Mouse (Mus musculus) limb, embryonic 15.5 days (tissue): ENCODE data around the gene Gm4981. TPM values are rescaled to one million over a fixed set of nuclear protein-coding genes. Genes with fewer than 3 reads are reported as not detected.
"Not testable (repeated sequence)": the region's sequence is repeated elsewhere in the genome, so short reads cannot be mapped to it uniquely, and the experiment has no call there.

Experiments used
- ATAC-seq: fragments of 200-750 bp; cut with Nextera tagmentation; 2 replicates; pipeline ENCODE4 v1.8.0; 2017; ENCODE audit warnings: low read depth, moderate TSS enrichment; ENCODE audit not compliant: insufficient number of reproducible peaks, low FRiP score, low TSS enrichment
- H3K27ac ChIP-seq: fragments of 300-500 bp; sonication (generic); 2 replicates; pipeline ENCODE4 v1.5.1; 2015; ENCODE audit warnings: moderate library complexity, mild to moderate bottlenecking, inconsistent platforms
- H3K27me3 ChIP-seq: fragments of 300-500 bp; sonication (generic); 2 replicates; pipeline ENCODE4 v1.6.1; 2015; ENCODE audit warnings: inconsistent platforms
- H3K36me3 ChIP-seq: fragments of 300-500 bp; sonication (generic); 2 replicates; pipeline ENCODE4 v1.6.1; 2015; ENCODE audit warnings: inconsistent platforms
- H3K4me1 ChIP-seq: fragments of 300-500 bp; sonication (generic); 2 replicates; pipeline ENCODE4 v1.6.1; 2015; ENCODE audit warnings: inconsistent platforms
- H3K4me2 ChIP-seq: fragments of 300-500 bp; sonication (generic); 2 replicates; pipeline ENCODE4 v1.6.1; 2015; ENCODE audit warnings: mild to moderate bottlenecking, inconsistent platforms
- H3K4me3 ChIP-seq: fragments of 300-500 bp; sonication (generic); 2 replicates; pipeline ENCODE4 v1.5.1; 2015; ENCODE audit warnings: mild to moderate bottlenecking, inconsistent platforms
- H3K9ac ChIP-seq: fragments of 300-500 bp; sonication (generic); 2 replicates; pipeline ENCODE4 v1.6.1; 2015; ENCODE audit warnings: inconsistent platforms
- H3K9me3 ChIP-seq: fragments of 300-500 bp; sonication (generic); 2 replicates; pipeline ENCODE4 v1.6.1; 2016; ENCODE audit warnings: inconsistent platforms
- WGBS: fragments of 180-500 bp; shearing (Covaris S2); methylation state at CpG from one replicate; pipeline ENCODE4 v1.1.7; 2015; 5-methylcytosine and 5-hydroxymethylcytosine counted together
- polyA plus RNA-seq: library from polyadenylated mRNA; unstranded; fragments of >200 nt; fragmentation: Nextera tagmentation; extraction: Ambion mirVana; gene quantifications from 2 replicates; pipeline ENCODE4 v1.2.1, GENCODE M21; 2015

Gm4981 gene
- polyA plus RNA-seq, 1 experiment from 2014 or later = not detected

GRCm38 (mm10) chr10:58232641-58232969, 3.9 kb downstream of the Gm4981 start, which contains the start of gene Duxf3:
Gene Duxf3, minus strand, starts transcription at chr10:58232675.
- H3K36me3 ChIP-seq, H3K4me1 ChIP-seq, H3K27ac ChIP-seq, H3K27me3 ChIP-seq, H3K4me2 ChIP-seq, H3K4me3 ChIP-seq, H3K9ac ChIP-seq: not testable (repeated sequence)
- H3K9me3 ChIP-seq = peaks cover 14% of the 10 kb centered on the region
- ATAC-seq = peak; percentile 59; the same call in 1 of the 2 replicates
- 86% methylated on average over 8 of the region's 8 CpGs for WGBS

GRCm38 (mm10) chr10:58231779-58232640, 4.5 kb downstream of the Gm4981 start:
- H3K27ac ChIP-seq, H3K36me3 ChIP-seq, H3K4me2 ChIP-seq, H3K9ac ChIP-seq, H3K4me3 ChIP-seq, H3K27me3 ChIP-seq, H3K4me1 ChIP-seq: not testable (repeated sequence)
- WGBS = 87% methylated on average over 35 of the region's 35 CpGs
- H3K9me3 ChIP-seq = peaks cover 13% of the 10 kb centered on the region
- ATAC-seq = peak; percentile 84

GRCm38 (mm10) chr10:58231088-58231487, 5.4 kb downstream of the Gm4981 start:
- not testable (repeated sequence) for H3K36me3 ChIP-seq, H3K4me1 ChIP-seq, H3K27me3 ChIP-seq, H3K4me3 ChIP-seq, H3K4me2 ChIP-seq, H3K27ac ChIP-seq, H3K9ac ChIP-seq
- H3K9me3 ChIP-seq = peaks cover 13% of the 10 kb centered on the region
- WGBS = 86% methylated on average over 5 of the region's 7 CpGs
- peak; percentile 62 for ATAC-seq

- WGBS = 51% methylated on average over 3 of the region's 3 CpGs
- not testable (repeated sequence) for H3K27me3 ChIP-seq, H3K4me2 ChIP-seq, ATAC-seq, H3K27ac ChIP-seq, H3K4me3 ChIP-seq, H3K4me1 ChIP-seq, H3K36me3 ChIP-seq, H3K9ac ChIP-seq
- H3K9me3 ChIP-seq = peaks cover 13% of the 10 kb centered on the region
Measured at GRCm38 (mm10) chr10:58230021-58230420, 6.5 kb downstream of the Gm4981 start.

- not testable (repeated sequence) for H3K36me3 ChIP-seq, H3K4me3 ChIP-seq, ATAC-seq, H3K4me2 ChIP-seq, H3K27me3 ChIP-seq, H3K4me1 ChIP-seq, H3K27ac ChIP-seq, H3K9ac ChIP-seq
- H3K9me3 ChIP-seq = peaks cover 13% of the 10 kb centered on the region
- WGBS = 75% methylated on average over 3 of the region's 6 CpGs
Measured at GRCm38 (mm10) chr10:58227798-58228197, 8.7 kb downstream of the Gm4981 start.

- WGBS = 79% methylated on average over 4 of the region's 4 CpGs
- not testable (repeated sequence) for H3K36me3 ChIP-seq, H3K27ac ChIP-seq, H3K4me1 ChIP-seq, H3K4me3 ChIP-seq, ATAC-seq, H3K9ac ChIP-seq, H3K9me3 ChIP-seq, H3K27me3 ChIP-seq, H3K4me2 ChIP-seq
Measured at GRCm38 (mm10) chr10:58226357-58226756, 10.1 kb downstream of the Gm4981 start.

DNA sequence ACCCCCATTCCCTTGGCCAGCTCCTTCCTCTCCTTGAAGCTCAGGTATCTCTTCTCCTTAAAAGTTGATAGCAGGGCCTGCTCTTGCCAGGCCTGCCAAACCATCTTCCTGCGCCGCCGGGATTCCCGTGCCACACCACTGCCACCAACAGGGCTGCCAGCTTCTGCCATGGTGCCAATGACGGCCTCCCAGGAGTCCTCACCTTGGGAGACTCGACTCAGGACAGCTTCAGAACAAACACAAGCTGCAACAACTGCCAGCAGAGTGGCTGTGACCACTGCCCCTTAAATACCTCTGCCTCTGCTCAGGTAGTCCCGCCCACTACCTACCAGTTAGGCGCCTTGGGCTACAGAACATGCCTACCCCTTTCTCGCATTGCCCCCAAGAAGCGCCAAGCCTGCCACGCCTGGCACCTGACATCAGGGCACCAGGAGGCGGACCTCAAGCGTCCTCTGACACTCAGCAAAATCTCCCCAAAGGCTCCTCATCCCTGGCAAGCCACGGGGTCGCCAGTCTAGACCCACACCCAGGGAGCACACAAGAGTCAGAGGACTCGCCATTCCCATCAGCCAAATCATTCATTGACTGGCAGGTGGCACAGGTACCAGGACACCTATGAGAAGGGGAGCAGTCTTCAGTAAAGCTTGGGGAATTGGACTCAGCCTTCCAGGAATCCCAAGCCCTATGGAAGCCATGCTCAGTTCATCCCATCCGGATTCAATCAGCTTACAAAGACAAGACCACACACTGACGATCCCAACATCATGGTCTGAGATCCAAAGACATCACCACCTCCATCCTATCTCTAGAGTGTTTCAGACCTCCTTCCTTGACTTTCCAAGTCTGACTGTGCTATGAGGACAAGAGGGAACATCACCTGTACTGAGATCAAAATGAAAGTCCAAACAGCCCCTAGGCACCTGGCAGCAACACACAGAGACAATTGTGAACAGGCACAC, 11.4 kb downstream of the Gm4981 start, which contains the start of gene AW822073:
Gene AW822073 (minus strand): TSS at position 104 of the 959 bp plus-strand sequence.
- H3K36me3 ChIP-seq, H3K4me1 ChIP-seq, H3K27me3 ChIP-seq, H3K9me3 ChIP-seq, H3K4me2 ChIP-seq, H3K9ac ChIP-seq, ATAC-seq, H3K27ac ChIP-seq, H3K4me3 ChIP-seq: not testable (repeated sequence)
- WGBS = 84% methylated on average over 18 of the region's 18 CpGs

DNA sequence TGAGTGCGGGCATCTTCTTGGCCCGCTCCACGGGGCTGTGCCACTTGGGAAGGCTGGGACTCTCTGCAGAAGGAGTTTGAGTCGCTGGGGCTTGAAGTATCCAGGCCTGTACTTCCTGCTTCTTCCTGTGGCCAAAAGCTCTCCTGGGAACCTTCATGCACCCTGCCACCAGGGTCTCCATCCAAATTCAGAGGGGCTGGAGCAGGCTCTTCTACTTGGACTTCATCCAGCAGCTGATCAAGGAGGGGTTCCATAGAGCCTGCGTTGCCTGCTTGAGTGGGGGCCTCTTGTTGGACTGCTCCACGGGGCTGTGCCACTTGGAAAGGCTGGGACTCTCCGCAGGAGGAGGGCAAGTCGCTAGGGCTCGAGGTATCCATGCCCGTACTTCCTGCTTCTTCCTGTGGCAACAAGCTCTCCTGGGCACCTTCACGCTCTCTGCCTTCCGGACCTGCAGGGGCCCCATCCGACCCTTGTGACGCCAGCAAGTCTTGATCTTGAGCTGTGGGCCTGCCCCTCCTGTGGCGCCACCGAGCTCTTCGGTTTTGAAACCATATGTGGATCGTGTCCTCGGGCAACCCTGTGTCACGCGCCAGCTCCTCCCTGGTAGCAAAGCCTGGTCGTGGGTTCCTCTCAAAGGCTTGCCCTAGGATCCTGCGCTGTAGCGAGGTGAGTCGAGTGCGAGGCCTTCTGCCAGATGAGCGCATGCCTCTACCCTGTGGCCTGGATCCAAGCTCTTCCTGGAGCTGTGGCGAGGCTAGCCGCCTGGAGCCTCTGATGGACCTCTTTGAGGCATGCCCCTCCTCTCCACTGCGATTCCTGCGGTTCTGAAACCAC, 12.3 kb downstream of the Gm4981 start:
- not testable (repeated sequence) for H3K4me2 ChIP-seq, H3K36me3 ChIP-seq, ATAC-seq, H3K9ac ChIP-seq, H3K27ac ChIP-seq, H3K27me3 ChIP-seq, H3K9me3 ChIP-seq, H3K4me3 ChIP-seq, H3K4me1 ChIP-seq
- 82% methylated on average over 31 of the region's 31 CpGs for WGBS

GRCm38 (mm10) chr10:58223161-58223560, 13.3 kb downstream of the Gm4981 start:
- H3K4me3 ChIP-seq, H3K9me3 ChIP-seq, H3K36me3 ChIP-seq, ATAC-seq, H3K4me2 ChIP-seq, H3K27ac ChIP-seq, H3K27me3 ChIP-seq, H3K4me1 ChIP-seq, H3K9ac ChIP-seq: not testable (repeated sequence)
- 79% methylated on average over 4 of the region's 6 CpGs for WGBS

GRCm38 (mm10) chr10:58221571-58221970, 14.9 kb downstream of the Gm4981 start:
- H3K27me3 ChIP-seq, H3K9ac ChIP-seq, H3K36me3 ChIP-seq, H3K27ac ChIP-seq, H3K4me2 ChIP-seq, H3K9me3 ChIP-seq, ATAC-seq, H3K4me3 ChIP-seq, H3K4me1 ChIP-seq: not testable (repeated sequence)
- WGBS = 94% methylated on average over 2 of the region's 2 CpGs

GRCm38 (mm10) chr10:58220726-58221125, 15.8 kb downstream of the Gm4981 start:
- WGBS = 80% methylated on average over 6 of the region's 6 CpGs
- Histone ChIP-seq H3K9ac (no peak overlapping the region), H3K4me3 (no peak overlapping the region), H3K9me3 (no peaks in the 10 kb centered on the region), H3K4me2 (no peak overlapping the region), H3K4me1 (no peaks in the 10 kb centered on the region), H3K27me3 (no peaks in the 10 kb centered on the region), H3K27ac (no peak overlapping the region), H3K36me3 (no peaks in the 10 kb centered on the region)
- ATAC-seq = no peak
